Mouse (Mus musculus) adrenal gland, postnatal 0 days (tissue): ENCODE results near the gene Olfr918. TPM values are rescaled to one million over a fixed set of nuclear protein-coding genes. Genes with fewer than 3 reads are reported as not detected.

Experiments
- polyA plus RNA-seq: library from polyadenylated mRNA; unstranded; fragments of >200 nt; fragmentation: Nextera tagmentation; extraction: Ambion mirVana; gene quantifications from 2 replicates; pipeline ENCODE4 v1.2.1, GENCODE M21; 2015

Olfr918 gene
- not detected in 2 replicates for polyA plus RNA-seq

GRCm38 (mm10) chr9:38674501-38674900 is at the start of gene Olfr918:
Olfr918 (minus strand) TSS chr9:38674601.

DNA sequence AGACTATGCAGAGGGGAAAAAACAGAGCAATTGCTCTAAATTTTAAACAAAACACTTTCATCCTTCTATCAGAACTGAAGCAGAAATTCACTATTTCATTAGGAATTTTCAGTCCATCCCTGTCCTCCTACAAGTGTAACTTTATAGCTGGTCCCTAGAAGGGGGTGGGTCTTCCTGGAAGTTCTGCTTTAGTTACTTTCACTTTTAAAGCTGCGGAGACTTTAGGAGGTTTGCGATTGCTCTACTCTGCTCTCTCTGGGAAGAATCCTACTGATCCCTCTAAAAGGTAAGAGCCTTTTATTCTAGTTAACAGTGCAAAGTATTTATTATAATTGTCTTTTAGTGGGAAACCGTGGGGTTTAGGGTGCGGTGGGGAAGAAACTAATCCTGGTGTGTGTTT is 43.7 kb upstream of the Olfr918 start, which contains the start of gene Vwa5a:
TSS of gene Vwa5a (plus strand) at position 167 of the 400 bp plus-strand sequence.

GRCm38 (mm10) chr9:38665742-38666141 is 8.7 kb downstream of the Olfr918 start, which contains the start of gene Olfr917:
Olfr917 (minus strand) TSS chr9:38665842.

GRCm38 (mm10) chr9:38659775-38660174 is 14.6 kb downstream of the Olfr918 start, which contains the start of gene Olfr916:
Olfr916 (minus strand) TSS chr9:38659875.

Other genes starting within 250 kb of the Olfr918 start
- not detected in 2 replicates for gene Olfr901, start 245.1 kb downstream of the Olfr918 start, polyA plus RNA-seq
- not detected in 2 replicates for gene Olfr902, start 226.9 kb downstream of the Olfr918 start, polyA plus RNA-seq
- gene Olfr904, start 211.5 kb downstream of the Olfr918 start, polyA plus RNA-seq: not detected in 2 replicates
- gene Olfr905, start 203.5 kb downstream of the Olfr918 start, polyA plus RNA-seq: not detected in 2 replicates
- gene Olfr906, start 187.5 kb downstream of the Olfr918 start, polyA plus RNA-seq: not detected in 2 replicates
- not detected in 2 replicates for gene Olfr907, start 178.8 kb downstream of the Olfr918 start, polyA plus RNA-seq
- not detected in 2 replicates for gene Olfr911-ps1, start 153.0 kb downstream of the Olfr918 start, polyA plus RNA-seq
- gene Olfr910, start 136.8 kb downstream of the Olfr918 start, polyA plus RNA-seq: not detected in 2 replicates
- not detected in 2 replicates for gene Olfr912, start 94.4 kb downstream of the Olfr918 start, polyA plus RNA-seq
- gene Olfr913, start 81.8 kb downstream of the Olfr918 start, polyA plus RNA-seq: not detected in 2 replicates
- gene Olfr914, start 69.5 kb downstream of the Olfr918 start, polyA plus RNA-seq: not detected in 2 replicates
- not detected in 2 replicates for gene Olfr916, start 14.7 kb downstream of the Olfr918 start, polyA plus RNA-seq
- gene Olfr917, start 8.8 kb downstream of the Olfr918 start, polyA plus RNA-seq: not detected in 2 replicates
- not detected in 2 replicates for gene Olfr919, start 29.1 kb upstream of the Olfr918 start, polyA plus RNA-seq
- 27.9 and 38.3 TPM in 2 replicates for gene Vwa5a, start 43.7 kb upstream of the Olfr918 start, polyA plus RNA-seq
- gene Olfr920, start 77.7 kb upstream of the Olfr918 start, polyA plus RNA-seq: 0.13 and 0.35 TPM in 2 replicates
- not detected in 2 replicates for gene Olfr921, start 98.5 kb upstream of the Olfr918 start, polyA plus RNA-seq
- not detected in 2 replicates for gene Olfr922, start 140.0 kb upstream of the Olfr918 start, polyA plus RNA-seq
- gene Olfr923, start 151.9 kb upstream of the Olfr918 start, polyA plus RNA-seq: not detected in 2 replicates
- gene Olfr924, start 169.8 kb upstream of the Olfr918 start, polyA plus RNA-seq: not detected in 2 replicates
- not detected in 2 replicates for gene Olfr26, start 180.5 kb upstream of the Olfr918 start, polyA plus RNA-seq
- not detected in 2 replicates for gene Olfr926, start 202.5 kb upstream of the Olfr918 start, polyA plus RNA-seq